Mouse (Mus musculus) CH12.LX (cell line): ENCODE results near the gene Six1.

ENCODE experiments used
- CHD2 ChIP-seq: IDR thresholded peaks from 2 replicates; pipeline ENCODE4 v1.6.1; 2011; ENCODE audit warnings: low read length, improper control_type of control experiment
- CTCF ChIP-seq, 2 experiments: IDR thresholded peaks in 1 of 2; conservative IDR thresholded peaks in 1 of 2; 2 replicates each; pipeline ENCODE4 v1.5.1; 2011 to 2012; ENCODE audit warnings: low read depth in 2 of 2, low read length in 2 of 2, improper control_type of control experiment in 1 of 2, inconsistent platforms in 1 of 2, mild to moderate bottlenecking in 1 of 2, moderate library complexity in 1 of 2
- E2F4 ChIP-seq: IDR thresholded peaks from 2 replicates; pipeline ENCODE4 v1.6.1; 2011; ENCODE audit warnings: low read depth, low read length, improper control_type of control experiment; ENCODE audit not compliant: insufficient replicate concordance
- ELF1 ChIP-seq: IDR thresholded peaks from 2 replicates; pipeline ENCODE4 v1.6.1; 2014; ENCODE audit warnings: low read depth, mild to moderate bottlenecking, inconsistent platforms, low read length, improper control_type of control experiment
- EP300 ChIP-seq: IDR thresholded peaks from 2 replicates; pipeline ENCODE4 v1.6.1; 2011; ENCODE audit warnings: low read length, improper control_type of control experiment
- HCFC1 ChIP-seq: IDR thresholded peaks from 2 replicates; pipeline ENCODE4 v1.6.1; 2012; ENCODE audit warnings: low read depth, mild to moderate bottlenecking, inconsistent platforms, low read length, improper control_type of control experiment
- MAX ChIP-seq: IDR thresholded peaks from 2 replicates; pipeline ENCODE4 v1.6.1; 2011; ENCODE audit warnings: low read length, improper control_type of control experiment
- NELFE ChIP-seq: IDR thresholded peaks from 2 replicates; pipeline ENCODE4 v1.6.1; 2011; ENCODE audit warnings: low read depth, low read length, improper control_type of control experiment
- NRF1 ChIP-seq: IDR thresholded peaks from 2 replicates; pipeline ENCODE4 v1.6.1; 2014; ENCODE audit warnings: low read depth, mild to moderate bottlenecking, inconsistent platforms, low read length, improper control_type of control experiment, moderate library complexity
- POLR2A ChIP-seq: IDR thresholded peaks from 2 replicates; pipeline ENCODE4 v1.6.1; 2011; ENCODE audit warnings: low read depth, mild to moderate bottlenecking, improper control_type of control experiment, low read length
- RAD21 ChIP-seq: IDR thresholded peaks from 2 replicates; pipeline ENCODE4 v1.6.1; 2011; ENCODE audit warnings: low read depth, mild to moderate bottlenecking, low read length, improper control_type of control experiment, moderate library complexity
- SIN3A ChIP-seq: IDR thresholded peaks from 2 replicates; pipeline ENCODE4 v1.6.1; 2012; ENCODE audit warnings: low read length, improper control_type of control experiment, inconsistent platforms
- TCF12 ChIP-seq: IDR thresholded peaks from 2 replicates; pipeline ENCODE4 v1.6.1; 2014; ENCODE audit warnings: low read depth, mild to moderate bottlenecking, inconsistent platforms, low read length, improper control_type of control experiment
- ZC3H11A ChIP-seq: IDR thresholded peaks from 2 replicates; pipeline ENCODE4 v1.6.1; 2012; ENCODE audit warnings: low read depth, mild to moderate bottlenecking, inconsistent platforms, low read length, improper control_type of control experiment

DNA sequence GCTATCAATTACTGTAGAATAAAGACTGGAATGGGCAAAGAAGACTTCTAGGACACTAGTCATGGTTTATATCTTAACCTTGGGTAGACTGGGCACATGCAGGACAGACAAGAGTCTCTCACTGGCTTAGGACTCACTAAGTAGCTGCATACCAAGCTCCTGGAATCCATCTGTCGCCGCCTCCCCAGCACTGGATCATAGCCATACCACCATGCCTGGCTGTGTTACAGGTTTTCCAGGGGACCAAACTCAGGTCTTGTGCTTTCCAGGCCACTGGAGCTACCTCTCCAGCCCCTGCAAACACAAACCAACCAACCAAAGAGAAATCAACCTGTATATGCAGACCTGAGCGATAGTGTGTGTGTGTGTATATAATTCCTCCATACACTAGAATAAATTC lies 57.0 kb downstream of the Six1 start:
- TF ChIP-seq POLR2A (no peak), SIN3A (no peak), CTCF (conservative IDR thresholded peaks at IDR 0.05 in 1 of 2, IDR thresholded peaks at IDR 0.05 in 1 of 2; ENCODE audit: low read depth in 2 of 2, low read length in 2 of 2) (no peak), MAX (no peak), E2F4 (no peak), NRF1 (no peak), CHD2 (no peak), RAD21 (no peak), ELF1 (no peak), NELFE (no peak), HCFC1 (no peak), ZC3H11A (no peak), TCF12 (no peak), EP300 (no peak)
